Mouse (Mus musculus) cerebellum, postnatal 25 days (tissue): ENCODE results near the gene Skap1.
"Not testable (repeated sequence)": the region's sequence is repeated elsewhere in the genome, so short reads cannot be mapped to it uniquely, and the experiment has no call there.

Experiments
- DNase-seq, 2 experiments: peaks; one replicate each; pipeline ENCODE4 v3.0.0; 2021; ENCODE audit warnings: mixed read lengths in 2 of 2

The Skap1 gene

DNA sequence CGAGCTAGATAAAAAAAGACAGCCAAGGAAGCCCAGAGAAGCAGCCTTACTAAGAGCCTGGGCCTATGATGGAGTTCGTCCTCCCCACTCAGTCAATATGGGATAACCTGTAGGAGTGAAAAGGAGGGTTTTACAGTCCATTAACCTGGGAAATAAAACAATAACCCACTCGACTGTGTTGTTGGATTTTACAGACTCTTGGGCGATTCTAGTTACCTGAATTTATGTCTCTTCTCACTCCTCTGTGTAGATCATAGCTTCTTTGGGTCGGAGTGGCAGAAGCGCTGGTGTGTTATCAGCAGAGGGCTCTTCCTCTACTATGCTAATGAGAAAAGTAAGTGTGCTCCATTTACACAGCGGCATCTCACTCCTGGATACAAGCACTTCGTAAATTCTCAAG lies 239.4 kb downstream of the Skap1 start:
- DNase-seq = no peak

DNA sequence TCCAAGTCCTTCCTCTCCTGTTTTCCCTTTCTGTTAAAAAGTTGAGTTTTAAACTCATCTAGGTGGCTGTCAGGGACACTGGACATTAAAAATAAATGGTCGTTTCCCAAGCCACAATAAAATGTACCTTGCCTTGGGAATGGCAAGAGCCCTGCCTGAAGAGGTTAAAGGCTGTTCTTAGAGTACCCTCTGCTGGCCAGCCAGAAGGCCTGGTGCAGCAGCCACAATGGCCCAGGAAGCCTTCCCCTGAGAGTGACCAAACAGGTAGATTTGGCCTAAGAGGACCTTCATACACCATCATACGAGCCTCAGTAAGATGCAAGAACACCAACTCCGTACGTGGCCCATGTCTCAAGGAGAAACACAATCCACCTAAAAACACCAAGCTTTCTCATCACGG lies 246.9 kb downstream of the Skap1 start:
- DNase-seq = no peak

DNA sequence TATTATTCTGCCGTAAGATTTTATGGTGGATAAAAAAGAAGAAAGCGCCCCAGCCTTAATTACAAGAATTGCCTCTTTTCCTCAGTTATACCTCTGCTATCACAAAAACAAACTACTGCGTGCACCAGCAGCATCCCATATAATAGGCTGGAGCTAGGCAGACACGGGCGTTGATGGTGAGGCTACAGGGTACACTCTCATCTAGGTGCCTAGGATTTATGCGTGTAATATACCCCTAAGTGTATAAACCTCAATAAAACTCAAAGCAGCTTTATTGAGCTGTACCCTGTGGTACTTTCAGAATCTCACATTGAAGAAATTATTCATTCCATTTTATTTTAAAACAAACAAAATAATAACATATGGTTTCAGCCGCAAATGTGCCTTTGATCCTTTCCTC lies 247.3 kb downstream of the Skap1 start:
- no peak for DNase-seq

DNA sequence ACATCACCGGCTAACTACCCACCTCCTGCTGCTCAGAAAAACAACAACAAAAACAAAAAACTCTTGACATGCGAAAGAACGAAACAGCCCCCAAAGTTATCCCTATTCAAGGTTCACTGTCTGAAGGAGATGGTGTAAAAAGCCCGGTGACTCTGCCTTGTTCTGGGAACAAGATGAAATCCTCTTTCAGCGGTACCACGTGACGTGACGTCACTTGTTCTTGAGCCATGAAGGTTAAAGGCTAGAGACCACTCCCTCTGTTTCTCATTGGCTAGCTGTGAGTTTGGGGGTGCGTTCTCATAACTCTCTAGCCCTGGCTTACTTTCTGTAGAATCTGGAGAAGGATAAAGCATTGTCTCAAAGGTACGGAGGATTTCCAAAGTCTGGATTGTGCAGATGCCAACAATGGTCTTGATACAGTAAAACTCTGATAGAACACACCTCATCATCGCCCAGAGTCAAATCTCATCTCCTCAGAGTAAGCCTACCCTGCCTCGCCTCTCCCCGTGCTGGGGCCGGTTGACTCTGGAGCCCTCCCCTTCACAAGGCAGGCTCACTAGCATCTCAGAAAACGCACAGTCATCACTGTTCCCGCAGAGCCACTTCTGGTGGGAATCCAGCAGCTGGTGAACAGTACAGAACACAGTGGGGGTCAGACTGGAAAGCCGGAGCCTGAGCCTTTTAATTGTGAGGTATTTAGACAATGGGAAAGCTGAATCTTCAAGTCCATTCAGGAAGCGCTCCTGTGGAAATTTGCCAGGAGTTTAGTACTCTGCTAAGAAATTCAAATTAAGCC lies 249.0 kb downstream of the Skap1 start:
- DNase-seq = peak in 1 of 2 experiments; percentile 25

DNA sequence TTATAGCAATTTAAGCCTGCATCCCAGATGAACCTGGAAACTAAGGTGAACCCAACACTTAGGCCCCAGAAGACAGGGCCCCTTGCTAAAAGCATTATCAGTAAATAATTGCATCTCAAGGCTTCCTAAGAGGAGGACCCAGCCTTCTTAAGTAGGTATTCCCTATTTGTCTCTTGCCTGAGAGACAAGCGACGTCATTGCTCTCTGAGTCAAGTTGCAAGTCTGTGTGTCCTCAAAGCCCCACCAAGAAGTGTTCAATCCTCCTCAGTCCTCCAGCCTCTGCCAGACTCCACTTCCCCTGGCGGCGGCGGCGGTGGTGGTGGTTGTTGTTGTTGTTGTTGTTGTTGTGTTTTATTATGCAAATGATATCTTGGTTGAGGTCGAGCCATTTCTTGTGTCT lies 249.6 kb downstream of the Skap1 start:
- no peak for DNase-seq

DNA sequence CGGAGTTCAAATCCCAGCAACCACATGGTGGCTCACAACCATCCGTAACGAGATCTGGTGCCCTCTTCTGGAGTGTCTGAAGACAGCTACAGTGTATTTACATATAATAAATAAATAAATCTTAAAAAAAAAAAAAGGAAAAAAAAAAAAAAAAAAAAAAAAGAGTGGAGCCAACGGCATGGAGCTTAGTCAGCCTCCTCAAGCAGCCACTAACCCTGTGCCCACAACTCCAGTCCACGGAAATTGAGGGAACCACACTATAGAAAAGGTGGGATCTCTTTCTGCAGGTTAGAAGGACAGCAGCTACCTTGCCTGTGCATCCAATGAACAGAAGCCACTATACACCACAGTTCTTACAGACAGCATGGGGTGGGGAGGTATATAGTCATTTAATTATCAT lies 250.8 kb downstream of the Skap1 start:
- not testable (repeated sequence) for DNase-seq

DNA sequence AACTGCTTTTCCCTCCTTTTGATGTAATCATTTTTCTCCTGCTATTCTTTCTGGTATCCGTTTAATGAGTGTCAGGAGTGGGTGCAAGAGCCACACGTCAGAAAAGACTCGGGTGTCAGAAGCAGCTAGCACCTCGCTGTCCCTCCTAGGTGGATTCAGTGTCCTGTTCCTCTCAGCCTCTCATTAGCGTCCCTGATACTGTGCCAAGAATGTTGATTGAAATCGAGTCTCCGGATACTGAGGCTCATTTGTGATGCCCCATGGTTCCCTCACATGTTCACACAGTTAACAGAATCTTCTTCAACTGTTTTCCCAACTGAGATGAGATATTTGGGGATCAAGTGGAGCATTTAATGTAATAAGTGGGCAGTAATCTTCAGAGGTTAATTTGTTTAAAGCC lies 254.2 kb downstream of the Skap1 start:
- no peak for DNase-seq

DNA sequence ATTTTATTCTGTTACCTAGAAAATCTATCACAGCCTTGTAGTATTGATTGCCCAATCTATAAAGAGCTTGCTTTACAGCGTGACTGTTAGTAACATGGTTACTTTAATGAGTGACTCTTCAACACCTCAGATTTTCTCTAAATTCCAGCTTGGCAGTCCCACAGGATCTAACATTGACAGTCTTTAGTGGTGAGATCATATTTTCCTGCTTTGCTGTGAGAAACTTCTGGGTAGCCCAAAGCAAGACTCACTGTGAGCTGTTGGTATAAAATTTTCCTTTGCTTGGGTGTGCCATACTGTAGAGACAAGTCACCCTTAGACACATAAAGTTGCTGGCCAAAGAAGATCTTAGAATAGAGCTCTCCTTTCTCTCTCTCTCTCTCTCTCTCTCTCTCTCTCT lies 261.4 kb downstream of the Skap1 start:
- no peak for DNase-seq

DNA sequence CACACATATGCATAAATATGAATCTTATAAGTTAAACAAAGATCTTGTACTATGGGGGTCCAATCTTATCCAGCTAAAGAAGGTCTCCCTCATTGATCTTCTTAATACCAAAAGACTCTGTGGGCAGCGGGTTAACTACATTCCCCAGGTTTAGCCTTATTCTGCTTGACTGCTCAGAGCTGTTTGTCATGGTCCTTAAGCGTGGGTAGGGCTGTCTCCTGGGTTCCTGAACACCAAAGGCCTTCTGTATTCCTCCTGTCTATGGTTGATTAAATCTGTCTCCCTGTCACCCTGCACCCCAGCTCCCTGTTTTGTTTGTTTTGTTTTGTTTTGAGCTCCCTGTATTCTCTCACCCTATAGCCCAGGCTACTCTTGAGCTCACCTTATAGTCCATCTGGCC lies 264.2 kb downstream of the Skap1 start:
- no peak for DNase-seq

DNA sequence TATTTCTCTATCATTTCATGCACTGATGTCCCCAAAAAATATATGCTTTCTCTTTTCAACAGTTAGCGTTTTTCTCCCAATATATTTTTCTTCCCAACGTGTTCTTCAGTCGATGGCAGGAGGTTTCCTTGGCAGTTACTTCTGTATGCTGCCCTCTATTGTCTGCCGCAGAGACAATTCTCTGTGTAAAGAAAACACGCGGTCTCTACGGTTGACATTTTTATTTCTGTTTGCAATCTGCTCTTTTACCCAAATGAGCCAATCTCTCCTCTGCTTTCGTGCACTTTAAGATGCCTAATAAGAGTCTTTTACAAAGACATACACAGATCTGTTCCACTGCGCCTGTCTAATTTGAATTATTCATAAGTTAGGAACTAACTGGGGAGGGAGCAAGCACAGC lies 265.1 kb downstream of the Skap1 start:
- peak in 1 of 2 experiments; percentile 29 for DNase-seq

DNA sequence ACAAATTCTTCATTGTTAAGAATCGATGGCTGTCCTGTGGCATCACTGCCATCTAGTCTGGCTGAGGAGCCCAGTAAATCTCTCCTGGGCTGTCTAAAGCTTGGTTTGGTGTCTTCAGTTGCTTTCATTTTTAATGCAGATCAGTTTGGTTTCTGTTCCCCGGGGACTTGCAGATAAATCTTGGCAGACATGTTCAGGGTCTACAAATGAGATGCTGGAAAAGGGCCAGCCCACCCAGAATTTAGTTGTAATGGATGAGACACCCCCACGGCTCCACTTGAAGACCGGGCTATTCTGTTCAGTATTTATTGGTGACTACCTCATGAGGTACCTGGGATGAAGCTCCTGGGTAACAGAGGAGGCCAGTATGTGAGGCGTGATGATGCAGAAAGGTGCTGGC lies 265.9 kb downstream of the Skap1 start:
- no peak for DNase-seq

DNA sequence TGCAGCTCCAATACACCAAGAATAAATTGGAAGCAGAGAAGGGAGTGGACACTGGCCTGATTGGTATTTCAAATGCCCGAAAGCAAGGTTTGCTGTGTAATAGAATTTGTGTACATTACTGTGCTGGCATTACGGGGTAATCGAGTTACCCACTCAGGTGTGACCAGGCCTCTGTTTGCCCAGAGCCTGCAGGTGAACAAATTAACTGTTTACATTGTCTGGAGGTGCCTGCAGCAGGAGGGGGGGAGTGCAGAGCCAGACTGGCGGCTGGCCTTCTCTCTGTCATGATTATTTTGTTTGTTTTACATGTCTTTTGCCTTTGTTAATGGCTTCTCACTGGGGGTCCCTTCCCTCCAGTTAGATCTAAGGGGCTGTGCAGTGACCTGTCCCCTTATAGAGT lies 268.3 kb downstream of the Skap1 start:
- DNase-seq = no peak

DNA sequence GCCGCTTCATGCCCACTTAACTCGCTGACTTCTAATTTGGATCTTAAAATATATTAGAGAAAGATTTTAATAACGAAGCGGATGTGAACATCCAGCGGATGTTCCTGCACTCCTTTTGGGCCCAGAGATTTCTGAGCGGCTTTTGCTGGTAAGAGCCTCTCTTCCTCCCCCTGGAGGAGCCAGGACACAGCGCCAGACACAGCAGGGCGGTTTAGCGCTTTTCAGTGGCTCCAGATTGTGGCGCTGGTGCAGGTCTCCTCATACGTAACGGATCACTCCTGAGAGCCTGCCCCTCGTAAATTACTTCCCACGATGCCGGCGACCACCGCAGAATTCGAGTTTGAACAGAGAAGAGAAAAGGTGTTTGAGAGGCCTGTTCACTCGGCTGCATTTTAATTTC lies 271.5 kb downstream of the Skap1 start:
- DNase-seq = peak; percentile 86 to 91

DNA sequence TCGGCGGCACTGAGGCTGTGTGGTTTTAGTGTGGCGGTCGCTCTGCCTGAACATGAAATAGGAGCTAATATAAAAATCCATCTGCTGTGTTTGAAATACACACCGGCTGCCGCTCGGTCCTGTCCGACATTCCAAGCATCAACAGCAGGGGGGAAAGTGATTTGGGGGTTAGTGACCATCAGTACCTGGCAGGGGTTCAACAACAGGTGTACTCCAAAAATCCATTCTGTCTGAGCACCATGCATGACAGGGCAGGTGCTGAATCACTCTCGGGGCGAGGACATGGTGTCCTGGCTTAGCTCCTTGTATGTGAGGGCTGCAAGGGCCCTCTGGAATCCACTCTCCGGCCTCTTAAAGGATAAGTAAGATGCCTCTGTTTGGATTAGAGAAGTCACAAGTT lies 272.0 kb downstream of the Skap1 start:
- peak; percentile 67 for DNase-seq

DNA sequence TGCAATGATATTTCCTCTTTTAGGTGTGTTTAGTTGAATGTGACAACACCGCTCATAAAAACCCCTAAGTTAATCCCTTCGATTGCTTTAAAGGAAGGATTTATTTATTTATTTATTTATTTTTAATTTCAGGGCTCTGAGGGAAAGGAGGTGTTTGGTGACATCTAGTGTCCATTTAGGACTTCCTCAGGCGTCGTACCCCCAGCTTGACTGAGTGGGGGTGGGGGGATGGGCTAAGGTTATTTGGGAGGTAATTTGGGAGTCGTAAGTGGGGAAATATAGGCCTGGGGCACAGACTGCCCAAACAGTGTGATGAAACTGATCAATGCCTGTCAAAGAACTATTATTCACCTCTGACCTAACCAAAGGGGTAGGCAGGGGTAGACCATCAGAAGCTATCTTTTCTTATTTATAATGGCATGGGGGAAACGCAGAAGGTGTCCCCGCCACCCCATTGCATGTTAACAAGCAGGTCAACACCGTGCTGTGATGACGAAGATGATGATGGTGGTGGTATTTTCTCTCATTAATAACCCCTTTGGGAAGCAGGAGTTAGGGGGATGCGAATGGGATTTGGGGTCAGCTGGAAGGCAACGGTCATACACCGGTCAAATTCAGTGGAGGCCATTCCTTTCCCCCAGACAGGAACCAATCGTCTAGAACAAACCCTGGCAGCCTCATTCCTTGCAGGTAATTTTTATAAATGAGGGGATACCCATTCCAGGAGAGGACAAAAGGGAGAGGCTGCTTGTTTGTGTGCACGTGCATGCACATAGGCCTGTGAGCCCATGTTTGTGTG lies 273.5 kb downstream of the Skap1 start:
- no peak for DNase-seq

DNA sequence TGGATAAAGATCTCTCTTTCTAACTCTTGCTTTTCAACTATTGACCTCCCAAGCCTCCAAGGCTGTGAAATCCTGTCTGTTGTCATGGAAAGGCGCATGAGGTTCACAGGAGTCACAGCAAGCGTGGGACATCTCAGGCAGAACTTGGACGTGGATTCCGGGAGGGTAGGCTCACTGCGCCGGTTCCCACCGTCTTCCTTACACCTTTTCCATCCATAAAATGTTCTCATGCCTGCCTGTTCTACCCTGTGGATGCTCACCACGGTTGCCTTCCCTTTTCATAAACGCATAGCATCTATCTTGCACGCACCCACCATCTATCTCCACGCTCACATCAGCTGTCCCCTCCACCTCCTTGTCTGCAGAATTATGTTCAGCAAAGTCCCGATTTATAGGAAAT lies 276.4 kb downstream of the Skap1 start:
- DNase-seq = no peak

DNA sequence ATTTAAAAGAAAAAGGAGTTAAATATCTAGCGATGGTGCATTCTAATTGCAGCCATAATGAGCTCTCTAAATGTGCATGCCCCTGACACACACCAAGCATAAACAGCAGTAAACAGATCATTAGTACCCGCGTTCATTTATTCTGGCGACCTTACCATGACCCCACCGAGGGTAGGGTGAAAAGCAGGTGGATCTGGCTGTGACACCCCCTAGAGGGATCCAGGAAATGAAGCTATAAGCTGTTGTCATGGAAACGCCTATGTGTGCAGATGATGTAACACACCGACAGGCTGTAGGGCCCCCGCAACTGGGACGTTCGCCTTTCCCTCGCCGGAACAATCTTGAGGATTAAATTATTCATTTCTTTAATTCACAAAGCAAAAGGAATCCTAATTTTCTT lies 277.6 kb downstream of the Skap1 start:
- no peak for DNase-seq

DNA sequence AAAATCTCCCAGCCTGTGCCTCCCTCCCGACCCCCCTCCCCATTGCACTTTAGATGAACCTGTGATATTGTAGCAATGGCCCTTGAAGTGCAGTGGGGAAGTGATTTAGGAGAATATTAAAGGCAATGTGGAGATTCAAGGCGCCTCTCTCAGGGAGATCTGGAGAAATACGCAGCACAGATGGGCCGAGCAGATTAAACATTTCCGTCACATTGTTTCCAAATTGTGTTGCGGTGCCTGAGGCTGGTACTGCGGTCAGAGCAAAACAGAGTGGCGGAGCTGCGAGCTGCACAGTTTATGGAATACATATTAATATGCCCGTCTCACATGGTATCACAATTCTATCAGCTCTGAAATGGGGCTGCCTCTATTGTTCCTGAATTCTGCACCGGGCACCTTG lies 278.6 kb downstream of the Skap1 start:
- peak in 1 of 2 experiments; percentile 34 for DNase-seq

DNA sequence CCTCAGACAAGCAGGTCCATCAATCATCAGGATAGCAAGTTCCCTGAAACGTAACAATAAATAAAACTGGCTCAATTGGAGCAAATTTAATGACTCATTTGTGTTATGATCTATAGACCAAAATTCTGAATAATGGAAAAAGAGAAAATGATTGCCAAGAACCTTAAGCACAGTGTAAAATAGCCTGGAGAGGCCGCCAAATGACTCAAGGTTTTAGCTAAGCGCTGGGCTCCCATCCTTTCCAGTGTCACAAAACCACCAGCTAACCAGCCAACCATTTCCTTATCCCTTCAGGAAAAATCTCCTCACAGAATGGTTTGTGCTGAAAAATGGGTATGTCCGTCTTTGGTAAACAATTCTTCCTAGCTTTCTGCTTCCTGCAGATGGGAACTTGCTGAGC lies 279.5 kb downstream of the Skap1 start:
- no peak for DNase-seq

DNA sequence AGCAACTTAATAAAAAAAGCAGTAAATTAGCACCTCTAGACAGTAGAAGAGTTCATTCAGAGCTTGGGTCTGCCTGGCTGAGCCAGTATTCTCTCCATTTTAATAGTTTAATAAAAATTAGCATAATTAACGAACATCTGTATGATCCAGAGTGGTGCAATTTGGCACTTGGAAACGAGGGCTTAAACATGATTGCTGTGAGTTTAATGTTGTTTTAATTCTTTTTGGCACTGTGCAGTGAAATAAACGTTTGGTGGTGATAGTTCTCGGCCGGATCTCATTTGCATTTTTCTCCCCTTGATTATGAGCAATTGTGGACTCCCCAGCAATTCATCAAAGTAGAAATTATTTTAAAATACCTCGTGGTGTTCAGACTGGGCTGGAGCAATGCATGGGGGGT lies 282.3 kb downstream of the Skap1 start:
- no peak for DNase-seq

DNA sequence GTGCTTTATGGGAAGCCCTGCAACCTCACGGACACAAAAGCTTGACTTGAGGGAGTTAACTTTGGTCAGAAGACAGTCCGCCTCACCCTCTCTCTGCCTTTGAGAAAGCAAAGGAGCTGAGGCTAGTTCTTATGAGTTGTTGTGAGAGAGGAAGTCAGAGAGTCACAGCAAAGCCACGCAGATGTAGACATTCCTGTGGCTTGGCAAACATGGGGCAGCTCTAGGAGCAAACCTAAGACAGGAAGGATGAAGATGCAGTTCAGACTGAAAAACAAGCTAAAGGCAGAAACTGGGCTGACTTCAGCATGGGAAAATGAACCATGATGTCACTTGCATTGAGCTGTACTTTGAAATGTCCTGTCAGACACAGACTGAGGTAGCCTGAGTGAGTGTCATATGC lies 283.2 kb downstream of the Skap1 start:
- DNase-seq = no peak

DNA sequence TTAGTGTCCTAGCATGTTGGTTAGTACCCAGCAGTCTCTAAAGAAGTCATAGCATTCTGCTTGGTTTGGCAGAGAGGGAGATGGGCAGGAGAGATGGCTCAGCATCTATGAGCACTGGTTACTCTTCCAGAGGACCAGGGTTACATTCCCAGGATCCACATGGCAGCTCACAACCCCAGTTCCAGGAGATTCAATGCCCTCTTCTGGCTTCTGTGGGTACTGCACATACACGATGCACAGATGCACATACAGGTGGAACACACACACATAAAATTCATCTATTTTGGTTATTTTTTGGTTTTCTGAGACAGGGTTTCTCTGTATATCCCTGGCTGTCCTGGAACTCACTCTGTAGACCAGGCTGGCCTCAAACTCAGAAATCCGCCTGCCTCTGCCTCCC lies 290.9 kb downstream of the Skap1 start:
- no peak for DNase-seq

DNA sequence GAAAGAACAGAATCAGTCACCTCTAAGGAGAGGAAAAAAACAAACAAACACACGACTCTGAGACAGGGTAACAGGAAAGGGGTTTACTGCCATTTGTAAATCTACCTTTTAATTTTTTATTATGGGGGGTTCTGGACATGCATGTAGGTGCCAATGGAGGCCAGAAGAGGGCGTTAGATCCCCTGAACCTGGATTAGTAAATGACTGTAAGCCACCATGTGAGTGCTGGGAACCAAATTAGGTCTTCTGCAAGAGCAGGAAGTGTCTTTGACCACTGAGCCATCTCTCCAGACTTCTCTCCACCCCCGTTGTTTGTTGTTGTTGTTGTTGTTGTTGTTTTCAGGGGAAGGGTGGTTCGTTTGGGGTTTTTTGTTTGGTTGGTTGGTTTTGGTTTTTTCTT lies 293.0 kb downstream of the Skap1 start:
- no peak for DNase-seq

DNA sequence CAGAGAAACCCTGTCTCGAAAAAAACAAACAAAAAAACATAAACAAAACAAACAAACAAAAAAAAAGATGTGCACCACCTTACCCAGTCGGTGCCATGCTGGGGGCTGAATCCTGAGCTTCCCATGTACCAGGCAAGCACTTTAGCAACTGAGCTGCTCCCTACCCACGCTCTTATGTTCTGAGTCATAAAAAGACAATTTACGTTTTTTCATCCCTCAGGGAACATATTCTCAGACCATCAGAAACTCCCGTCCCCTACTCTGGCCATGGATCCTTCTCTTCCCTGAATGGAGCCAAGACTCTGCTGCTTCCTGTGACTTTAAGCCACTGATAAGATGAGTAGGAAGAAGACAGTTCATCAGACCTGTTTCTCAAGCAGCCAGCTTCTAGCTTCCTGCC lies 294.0 kb downstream of the Skap1 start:
- no peak for DNase-seq
